Mouse (Mus musculus) lung, postnatal 0 days (tissue): ENCODE measurements around the gene Fgf3. TPM values are rescaled to one million over a fixed set of nuclear protein-coding genes. Genes with fewer than 3 reads are reported as not detected.
A peak's percentile ranks its signal among the peaks of the same experiment; 100 is the strongest.

ENCODE experiments used
- ATAC-seq: fragments of 200-750 bp; cut with Nextera tagmentation; 2 replicates; pipeline ENCODE4 v1.8.0; 2017; ENCODE audit warnings: moderate library complexity
- DNase-seq: peaks from one replicate; pipeline ENCODE4 v3.0.0-alpha.2; 2016; ENCODE audit warnings: low spot score
- H3K27ac ChIP-seq: fragments of 300-500 bp; sonication (generic); 2 replicates; pipeline ENCODE4 v1.5.1; 2014; ENCODE audit warnings: antibody characterized with exemption, mild to moderate bottlenecking, low read length, mixed read lengths
- H3K27me3 ChIP-seq: fragments of 300-500 bp; sonication (generic); replicated peaks from 2 replicates; pipeline ENCODE4 v1.6.1; 2014; ENCODE audit warnings: low read length, mixed read lengths; ENCODE audit not compliant: insufficient read depth
- H3K36me3 ChIP-seq: fragments of 300-500 bp; sonication (generic); 2 replicates; pipeline ENCODE4 v1.6.1; 2014; ENCODE audit warnings: low read length, mixed read lengths; ENCODE audit not compliant: insufficient read depth
- H3K4me1 ChIP-seq: fragments of 300-500 bp; sonication (generic); 2 replicates; pipeline ENCODE4 v1.6.1; 2014; ENCODE audit warnings: antibody characterized with exemption, low read depth, low read length, mixed read lengths; ENCODE audit not compliant: insufficient read depth
- H3K4me2 ChIP-seq: fragments of 300-500 bp; sonication (generic); replicated peaks from 2 replicates; pipeline ENCODE4 v1.6.1; 2014; ENCODE audit warnings: low read depth, mild to moderate bottlenecking, low read length, moderate library complexity, mixed read lengths
- H3K4me3 ChIP-seq: fragments of 300-500 bp; sonication (generic); 2 replicates; pipeline ENCODE4 v1.5.1; 2014; ENCODE audit warnings: low read depth, low read length
- H3K9ac ChIP-seq: fragments of 300-500 bp; sonication (generic); replicated peaks from 2 replicates; pipeline ENCODE4 v1.6.1; 2014; ENCODE audit warnings: low read depth, mild to moderate bottlenecking
- H3K9me3 ChIP-seq: fragments of 300-500 bp; sonication (generic); 2 replicates; pipeline ENCODE4 v1.6.1; 2016; ENCODE audit warnings: low read length, mixed read lengths
- CTCF ChIP-seq: IDR thresholded peaks from 2 replicates; pipeline ENCODE4 v1.5.1; 2016; ENCODE audit warnings: antibody characterized with exemption, mild to moderate bottlenecking
- EP300 ChIP-seq: IDR thresholded peaks from 2 replicates; pipeline ENCODE4 v1.6.1; 2016; ENCODE audit warnings: antibody characterized with exemption, mild to moderate bottlenecking, control low read depth
- WGBS: fragments of 180-500 bp; shearing (Covaris S2); extraction: QIAGEN DNeasy Blood & Tissue Kit; methylation state at CpG from one replicate; pipeline ENCODE4 v1.1.7; 2014; 5-methylcytosine and 5-hydroxymethylcytosine counted together
- polyA plus RNA-seq: library from polyadenylated mRNA; unstranded; fragments of >200 nt; fragmentation: Nextera tagmentation; extraction: Ambion mirVana; gene quantifications from 2 replicates; pipeline ENCODE4 v1.2.1, GENCODE M21; 2015

The Fgf3 gene
- polyA plus RNA-seq, 1 experiment from 2014 or later: not detected

DNA sequence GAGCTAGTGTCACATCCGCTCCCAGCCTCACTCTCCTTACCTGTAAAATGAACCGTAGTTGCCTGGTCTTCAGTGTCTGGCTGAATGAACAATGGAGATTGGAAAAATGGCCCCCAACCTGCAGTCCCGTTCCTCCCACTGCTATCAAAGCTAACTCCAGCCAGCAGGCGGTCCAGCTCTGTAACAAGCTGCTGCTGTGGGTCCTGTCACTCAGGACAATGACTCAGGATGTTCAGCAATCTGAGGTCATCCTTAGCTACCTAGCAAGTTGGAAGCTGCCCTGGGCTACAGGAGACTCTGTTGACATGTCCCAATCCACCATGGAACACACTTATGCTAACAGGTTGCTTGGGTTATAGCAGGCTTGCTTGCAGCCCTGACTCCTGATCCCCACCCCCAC is 35.3 kb downstream of the Fgf3 start:
- H3K4me3 ChIP-seq: no peak overlapping the region
- no peak for ATAC-seq
- WGBS: 80% methylated on average over 4 of the region's 4 CpGs
- no peak overlapping the region for H3K27ac ChIP-seq
- no peak overlapping the region for H3K4me2 ChIP-seq
- 0 out of 2 replicates have a peak, but pooled peaks cover 3% of the 10 kb centered on the region for H3K4me1 ChIP-seq
- H3K36me3 ChIP-seq: no peaks in the 10 kb centered on the region
- DNase-seq: no peak
- H3K9me3 ChIP-seq: no peaks in the 10 kb centered on the region
- TF ChIP-seq CTCF (no peak), EP300 (no peak)
- H3K9ac ChIP-seq: no peak overlapping the region
- H3K27me3 ChIP-seq: no peaks in the 10 kb centered on the region

DNA sequence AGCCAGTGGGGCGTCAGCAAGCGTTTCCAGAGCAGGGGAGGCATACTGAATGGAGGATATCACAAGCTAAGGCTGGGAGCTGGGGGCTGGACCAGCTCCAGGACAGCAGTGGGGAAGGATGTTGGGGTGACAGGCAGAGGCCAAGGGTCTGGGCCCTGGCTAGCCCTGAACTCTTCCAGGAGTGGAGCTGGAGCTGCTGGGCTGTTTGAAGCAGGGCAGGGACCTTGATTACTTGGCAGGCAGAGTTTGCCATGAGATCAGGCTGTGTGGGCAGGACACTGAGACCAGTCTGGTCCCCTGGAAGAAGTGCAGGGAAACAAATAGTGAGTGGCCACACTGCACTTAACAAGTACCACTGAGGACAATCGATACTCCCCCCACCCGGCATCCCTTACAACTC is 36.3 kb downstream of the Fgf3 start:
- DNase-seq (no peak), ATAC-seq (no peak)
- H3K4me2 ChIP-seq: no peak overlapping the region
- H3K27me3 ChIP-seq: no peaks in the 10 kb centered on the region
- no peaks in the 10 kb centered on the region for H3K36me3 ChIP-seq
- no peak overlapping the region for H3K4me3 ChIP-seq
- WGBS: 66% methylated on average over 4 of the region's 4 CpGs
- H3K9ac ChIP-seq: no peak overlapping the region
- H3K4me1 ChIP-seq: 0 out of 2 replicates have a peak, but pooled peaks cover 3% of the 10 kb centered on the region
- no peaks in the 10 kb centered on the region for H3K9me3 ChIP-seq
- TF ChIP-seq CTCF (no peak), EP300 (no peak)
- H3K27ac ChIP-seq: no peak overlapping the region

DNA sequence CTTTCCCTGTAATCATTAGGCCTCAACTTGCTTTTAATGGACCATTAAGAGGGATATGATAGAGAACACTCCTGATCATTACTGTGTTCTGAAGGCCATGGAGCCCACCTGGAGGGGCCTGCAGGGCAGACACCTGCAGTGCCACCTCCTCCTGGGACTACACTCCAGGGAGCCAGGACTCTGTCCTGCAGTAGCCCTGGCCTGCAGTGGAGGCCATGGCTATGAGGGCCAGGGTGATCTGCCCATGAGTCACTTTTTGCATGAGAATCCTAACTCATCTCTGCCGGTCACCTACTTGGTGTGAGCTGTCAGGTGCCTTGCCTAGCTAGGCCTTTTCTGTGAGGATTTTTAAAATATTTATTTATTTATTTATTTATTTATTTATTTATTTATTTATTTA is 40.5 kb downstream of the Fgf3 start:
- Histone ChIP-seq H3K36me3 (no peaks in the 10 kb centered on the region), H3K27ac (no peak overlapping the region), H3K9me3 (no peaks in the 10 kb centered on the region), H3K4me1 (0 out of 2 replicates have a peak, but pooled peaks cover 3% of the 10 kb centered on the region), H3K27me3 (no peaks in the 10 kb centered on the region), H3K4me2 (no peak overlapping the region), H3K9ac (no peak overlapping the region), H3K4me3 (no peak overlapping the region)
- whole genome bisulfite sequencing: 93% methylated on average over 1 of the region's 1 CpGs
- TF ChIP-seq CTCF: no peak
- TF ChIP-seq EP300: no peak
- DNase-seq (no peak), ATAC-seq (no peak)

DNA sequence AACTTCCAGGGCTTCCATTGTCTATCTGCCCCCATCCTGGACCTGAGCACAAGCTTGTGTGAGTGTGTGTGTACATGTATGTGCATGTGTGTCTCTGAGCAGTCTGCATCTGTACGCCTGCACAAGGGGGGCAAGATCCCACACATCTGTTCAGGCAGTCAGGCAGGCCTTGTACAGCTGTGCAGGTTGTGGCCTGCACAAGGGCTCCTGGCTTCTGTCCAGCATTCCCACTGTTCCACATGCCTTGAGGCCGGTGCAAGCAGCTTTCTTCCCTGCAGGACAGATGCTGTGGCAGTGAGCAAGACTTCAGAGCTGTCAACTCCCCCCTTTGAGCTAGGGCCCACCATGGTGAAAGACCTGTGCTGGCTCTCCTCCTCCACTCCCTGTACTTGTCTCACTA is 45.2 kb downstream of the Fgf3 start:
- DNase-seq: no peak
- H3K36me3 ChIP-seq: no peaks in the 10 kb centered on the region
- no peak overlapping the region for H3K9ac ChIP-seq
- TF ChIP-seq EP300 (no peak), CTCF (no peak)
- ATAC-seq: no peak
- no peaks in the 10 kb centered on the region for H3K4me1 ChIP-seq
- H3K27ac ChIP-seq: no peak overlapping the region
- no peak overlapping the region for H3K4me2 ChIP-seq
- no peak overlapping the region for H3K4me3 ChIP-seq
- H3K27me3 ChIP-seq: no peaks in the 10 kb centered on the region
- WGBS: 26% methylated on average over 2 of the region's 2 CpGs
- no peaks in the 10 kb centered on the region for H3K9me3 ChIP-seq

GRCm38 (mm10) chr7:144887672-144888071 is 49.8 kb downstream of the Fgf3 start:
- no peak overlapping the region for H3K27ac ChIP-seq
- no peaks in the 10 kb centered on the region for H3K4me1 ChIP-seq
- DNase-seq (no peak), ATAC-seq (no peak)
- H3K4me2 ChIP-seq: no peak overlapping the region
- no peak overlapping the region for H3K9ac ChIP-seq
- 78% methylated on average over 2 of the region's 2 CpGs for WGBS
- no peaks in the 10 kb centered on the region for H3K9me3 ChIP-seq
- TF ChIP-seq EP300: no peak
- TF ChIP-seq CTCF: peak; percentile 21; the same call in 1 of the 2 replicates
- H3K36me3 ChIP-seq: no peaks in the 10 kb centered on the region
- H3K4me3 ChIP-seq: no peak overlapping the region
- H3K27me3 ChIP-seq: no peaks in the 10 kb centered on the region

GRCm38 (mm10) chr7:144888564-144889299 is 50.8 kb downstream of the Fgf3 start:
- DNase-seq (peak; percentile 41), ATAC-seq (no peak)
- Histone ChIP-seq H3K4me1 (no peaks in the 10 kb centered on the region), H3K36me3 (no peaks in the 10 kb centered on the region), H3K4me3 (no peak overlapping the region), H3K27me3 (no peaks in the 10 kb centered on the region), H3K9me3 (no peaks in the 10 kb centered on the region), H3K4me2 (peak overlapping the region; percentile 17), H3K9ac (no peak overlapping the region), H3K27ac (no peak overlapping the region)
- WGBS: 5% methylated on average over 18 of the region's 18 CpGs
- no peak for TF ChIP-seq CTCF
- TF ChIP-seq EP300: no peak
